Mouse (Mus musculus) heart, embryonic 10.5 days (tissue): Measurements from ENCODE around the gene Xlr3c. TPM values are rescaled to one million over a fixed set of nuclear protein-coding genes. Genes with fewer than 3 reads are reported as not detected.

Source experiments
- polyA plus RNA-seq: library from polyadenylated mRNA; unstranded; fragments of >200 nt; fragmentation: Nextera tagmentation; extraction: Ambion mirVana; gene quantifications from 2 replicates; pipeline ENCODE4 v1.2.1, GENCODE M21; 2016

The Xlr3c gene
- polyA plus RNA-seq, 1 experiment from 2014 or later: not detected

Other genes starting within 250 kb of the Xlr3c start
- 0.07 and 0.11 TPM in 2 replicates for gene Pnma5, start 228.3 kb downstream of the Xlr3c start, polyA plus RNA-seq
- gene Pnma3, start 200.6 kb downstream of the Xlr3c start, polyA plus RNA-seq: 0.08 TPM in 1 of 2 replicates, not detected in the other
- 0.84 and 1.2 TPM in 2 replicates for gene Xlr4a, start 182.9 kb downstream of the Xlr3c start, polyA plus RNA-seq
- gene Xlr3a, start 168.3 kb downstream of the Xlr3c start, polyA plus RNA-seq: 1.8 and 2.4 TPM in 2 replicates
- 0.10 and 0.23 TPM in 2 replicates for gene Gm14685, start 148.3 kb downstream of the Xlr3c start, polyA plus RNA-seq
- not detected in 2 replicates for gene Xlr5b, start 116.6 kb downstream of the Xlr3c start, polyA plus RNA-seq
- 0.13 TPM in 1 of 2 replicates, not detected in the other for gene DXBay18, start 115.9 kb downstream of the Xlr3c start, polyA plus RNA-seq
- not detected in 2 replicates for gene Spin2d, start 88.4 kb downstream of the Xlr3c start, polyA plus RNA-seq
- 6.0 and 9.8 TPM in 2 replicates for gene Xlr3b, start 73.2 kb downstream of the Xlr3c start, polyA plus RNA-seq
- 0.74 and 0.83 TPM in 2 replicates for gene Xlr4b, start 51.1 kb downstream of the Xlr3c start, polyA plus RNA-seq
- gene F8a, start 37.1 kb downstream of the Xlr3c start, polyA plus RNA-seq: 7.6 and 8.1 TPM in 2 replicates
- 0.25 and 0.34 TPM in 2 replicates for gene Xlr4c, start 22.3 kb downstream of the Xlr3c start, polyA plus RNA-seq
- gene Xlr5a, start 27.6 kb upstream of the Xlr3c start, polyA plus RNA-seq: not detected in 2 replicates
- gene Xlr5c, start 27.6 kb upstream of the Xlr3c start, polyA plus RNA-seq: not detected in 2 replicates
- gene Gm45015, start 71.5 kb upstream of the Xlr3c start, polyA plus RNA-seq: not detected in 2 replicates
- 12.7 and 13.6 TPM in 2 replicates for gene Zfp275, start 77.2 kb upstream of the Xlr3c start, polyA plus RNA-seq
- not detected in 2 replicates for gene Gm18336, start 133.3 kb upstream of the Xlr3c start, polyA plus RNA-seq
- 0.13 TPM in 1 of 2 replicates, not detected in the other for gene Zfp92, start 145.7 kb upstream of the Xlr3c start, polyA plus RNA-seq
- not detected in 2 replicates for gene Trex2, start 170.0 kb upstream of the Xlr3c start, polyA plus RNA-seq
- gene Haus7, start 193.7 kb upstream of the Xlr3c start, polyA plus RNA-seq: 83.7 and 90.0 TPM in 2 replicates
- 18.6 and 30.3 TPM in 2 replicates for gene Bgn, start 218.2 kb upstream of the Xlr3c start, polyA plus RNA-seq
- 0.11 and 0.21 TPM in 2 replicates for gene Atp2b3, start 237.7 kb upstream of the Xlr3c start, polyA plus RNA-seq